Mouse (Mus musculus) C2C12 (cell line): ENCODE measurements around the gene Irx5. TPM values are rescaled to one million over a fixed set of nuclear protein-coding genes. Genes with fewer than 3 reads are reported as not detected.

ENCODE experiments used
- H3K27me3 ChIP-seq: one replicate; pipeline ENCODE4 v1.6.1; 2011; ENCODE audit not compliant: control insufficient read depth, insufficient read depth, insufficient read length
- H3K36me3 ChIP-seq: one replicate; pipeline ENCODE4 v1.6.1; 2011; ENCODE audit not compliant: control insufficient read depth, insufficient read depth
- H3K4me3 ChIP-seq: one replicate; pipeline ENCODE4 v1.5.1; 2011; ENCODE audit warnings: mild to moderate bottlenecking, control low read depth; ENCODE audit not compliant: poor library complexity, insufficient read depth, severe bottlenecking
- H3K79me2 ChIP-seq: one replicate; pipeline ENCODE4 v1.6.1; 2011; ENCODE audit not compliant: control insufficient read depth, insufficient read depth
- H3K79me3 ChIP-seq: one replicate; pipeline ENCODE4 v1.6.1; 2011; ENCODE audit warnings: low read depth, control low read depth
- H3ac ChIP-seq: one replicate; pipeline ENCODE3; 2011; ENCODE audit warnings: low read depth; ENCODE audit not compliant: control insufficient read depth, insufficient read length
- CEBPB ChIP-seq: IDR thresholded peaks from one replicate; pipeline ENCODE4 v1.6.1; 2011; ENCODE audit warnings: low read depth, mild to moderate bottlenecking, control low read depth, moderate library complexity
- CTCF ChIP-seq: IDR thresholded peaks from one replicate; pipeline ENCODE4 v1.5.1; 2011; ENCODE audit not compliant: control insufficient read depth, insufficient read depth, insufficient read length
- FOSL1 ChIP-seq: IDR thresholded peaks from one replicate; pipeline ENCODE4 v1.8.0; 2011; ENCODE audit warnings: mild to moderate bottlenecking, low read length; ENCODE audit not compliant: poor library complexity, insufficient read depth, severe bottlenecking
- MAX ChIP-seq: IDR thresholded peaks from one replicate; pipeline ENCODE4 v1.6.1; 2011; ENCODE audit warnings: mild to moderate bottlenecking, control low read depth
- MYOD1 ChIP-seq: IDR thresholded peaks from one replicate; pipeline ENCODE4 v1.6.1; 2011; ENCODE audit warnings: low read depth; ENCODE audit not compliant: control insufficient read depth, insufficient read length
- MYOG ChIP-seq: IDR thresholded peaks from one replicate; pipeline ENCODE4 v1.6.1; 2011; ENCODE audit not compliant: control insufficient read depth, insufficient read length; ENCODE audit errors: extremely low read depth
- USF1 ChIP-seq: IDR thresholded peaks from one replicate; pipeline ENCODE4 v1.6.1; 2011; ENCODE audit warnings: low read depth, mild to moderate bottlenecking, control low read depth, moderate library complexity
- polyA plus RNA-seq: library from polyadenylated mRNA; unstranded; fragments of >200 nt; fragmentation: generic; extraction: Trizol; gene quantifications from one replicate; pipeline ENCODE4 v1.2.1, GENCODE M21; 2012; ENCODE audit warnings: missing spikeins

The Irx5 gene
- polyA plus RNA-seq, 1 experiment: 4.9 TPM

GRCm38 (mm10) chr8:92349898-92350486 is 7.4 kb upstream of the Irx5 start:
- TF ChIP-seq CTCF (no peak), MYOG (no peak), FOSL1 (no peak), USF1 (no peak), MYOD1 (no peak)
- Histone ChIP-seq H3K27me3 (no peaks in the 10 kb centered on the region), H3ac (no peak overlapping the region), H3K79me2 (peaks cover 55% of the 10 kb centered on the region), H3K79me3 (peaks cover 16% of the 10 kb centered on the region), H3K4me3 (no peak overlapping the region), H3K36me3 (peaks cover 4% of the 10 kb centered on the region)

GRCm38 (mm10) chr8:92353405-92353804 is 4.0 kb upstream of the Irx5 start:
- Histone ChIP-seq H3K79me2 (peaks cover 63% of the 10 kb centered on the region), H3K27me3 (no peaks in the 10 kb centered on the region), H3K36me3 (no peaks in the 10 kb centered on the region), H3ac (no peak overlapping the region), H3K4me3 (no peak overlapping the region), H3K79me3 (peaks cover 18% of the 10 kb centered on the region)
- TF ChIP-seq USF1: no peak
- TF ChIP-seq CTCF: no peak

GRCm38 (mm10) chr8:92354536-92355482 is 2.6 kb upstream of the Irx5 start:
- H3ac ChIP-seq: peak overlapping the region; percentile 75
- no peaks in the 10 kb centered on the region for H3K36me3 ChIP-seq
- no peak for TF ChIP-seq FOSL1
- TF ChIP-seq CTCF: no peak
- no peak for TF ChIP-seq CEBPB
- no peak for TF ChIP-seq MYOG
- TF ChIP-seq USF1: no peak
- no peak for TF ChIP-seq MAX
- no peak for TF ChIP-seq MYOD1
- H3K79me2 ChIP-seq: peaks cover 74% of the 10 kb centered on the region
- peak overlapping the region; percentile 78 for H3K4me3 ChIP-seq
- no peaks in the 10 kb centered on the region for H3K27me3 ChIP-seq
- peaks cover 25% of the 10 kb centered on the region for H3K79me3 ChIP-seq

GRCm38 (mm10) chr8:92355701-92356612 is 1.5 kb upstream of the Irx5 start:
- no peaks in the 10 kb centered on the region for H3K27me3 ChIP-seq
- peaks cover 5% of the 10 kb centered on the region for H3K36me3 ChIP-seq
- H3K79me2 ChIP-seq: peaks cover 74% of the 10 kb centered on the region
- peaks cover 25% of the 10 kb centered on the region for H3K79me3 ChIP-seq
- H3ac ChIP-seq: peak overlapping the region; percentile 72
- TF ChIP-seq MAX (peak; percentile 40), FOSL1 (no peak), MYOD1 (no peak), MYOG (no peak), CTCF (peak; percentile 97)
- peak overlapping the region; percentile 78 for H3K4me3 ChIP-seq

GRCm38 (mm10) chr8:92356613-92357375 is 631 bp upstream of the Irx5 start:
- peak overlapping the region; percentile 72 for H3ac ChIP-seq
- no peak for TF ChIP-seq MAX
- no peak for TF ChIP-seq CEBPB
- no peak for TF ChIP-seq MYOD1
- no peak for TF ChIP-seq USF1
- TF ChIP-seq MYOG: no peak
- TF ChIP-seq FOSL1: no peak
- TF ChIP-seq CTCF: no peak
- no peaks in the 10 kb centered on the region for H3K27me3 ChIP-seq
- peaks cover 29% of the 10 kb centered on the region for H3K79me3 ChIP-seq
- H3K4me3 ChIP-seq: peak overlapping the region; percentile 78
- peaks cover 73% of the 10 kb centered on the region for H3K79me2 ChIP-seq
- H3K36me3 ChIP-seq: peaks cover 14% of the 10 kb centered on the region
